Mouse (Mus musculus) ES-E14 (cell line): ENCODE measurements around the gene Figla. TPM values are rescaled to one million over a fixed set of nuclear protein-coding genes. Genes with fewer than 3 reads are reported as not detected.
"Not testable (repeated sequence)": the region's sequence is repeated elsewhere in the genome, so short reads cannot be mapped to it uniquely, and the experiment has no call there.

Experiments
- DNase-seq: peaks from one replicate; pipeline ENCODE4 v3.0.0-alpha.2; 2013; ENCODE audit warnings: low read depth, low spot score
- H3K27ac ChIP-seq: 2 replicates; pipeline ENCODE4 v1.5.1; 2012; ENCODE audit warnings: low read depth, mild to moderate bottlenecking, low read length, moderate library complexity, mixed read lengths; ENCODE audit not compliant: poor library complexity, insufficient read depth, severe bottlenecking
- H3K36me3 ChIP-seq: 2 replicates; pipeline ENCODE4 v1.6.1; 2012; ENCODE audit warnings: mild to moderate bottlenecking, low read length, moderate library complexity, mixed read lengths; ENCODE audit not compliant: control insufficient read depth, poor library complexity, insufficient read depth, severe bottlenecking
- H3K4me1 ChIP-seq, 2 experiments: fragments of 150-350 bp in 1 of 2; sonication (generic) in 1 of 2; 2 replicates each; pipeline ENCODE4 v1.6.1; 2012; ENCODE audit warnings: low read length in 2 of 2, mild to moderate bottlenecking in 1 of 2, mixed read lengths in 1 of 2; ENCODE audit not compliant: control insufficient read depth in 2 of 2, insufficient read depth in 2 of 2, poor library complexity in 1 of 2
- H3K4me3 ChIP-seq, 2 experiments: fragments of 150-350 bp in 1 of 2; sonication (generic) in 1 of 2; 2 replicates each; pipeline ENCODE4 v1.5.1; 2012; ENCODE audit warnings: low read length in 2 of 2, low read depth in 1 of 2, mild to moderate bottlenecking in 1 of 2, mixed read lengths in 1 of 2; ENCODE audit not compliant: insufficient read depth in 1 of 2, poor library complexity in 1 of 2, severe bottlenecking in 1 of 2
- H3K9ac ChIP-seq: 2 replicates; pipeline ENCODE4 v1.6.1; 2012; ENCODE audit warnings: low read depth, mild to moderate bottlenecking, low read length, mixed read lengths; ENCODE audit not compliant: poor library complexity, insufficient read depth, severe bottlenecking
- H3K9me3 ChIP-seq: fragments of 150-350 bp; sonication (generic); 2 replicates; pipeline ENCODE4 v1.6.1; 2012; ENCODE audit warnings: low read depth, mild to moderate bottlenecking, low read length; ENCODE audit not compliant: control insufficient read depth, insufficient read depth
- CHD2 ChIP-seq: IDR thresholded peaks from 2 replicates; pipeline ENCODE4 v1.6.1; 2014; ENCODE audit warnings: mild to moderate bottlenecking, low read depth, low read length, inconsistent platforms
- HCFC1 ChIP-seq: IDR thresholded peaks from 2 replicates; pipeline ENCODE4 v1.6.1; 2012; ENCODE audit warnings: low read length, inconsistent platforms, borderline replicate concordance; ENCODE audit not compliant: insufficient read depth
- MAFK ChIP-seq: IDR thresholded peaks from 2 replicates; pipeline ENCODE4 v1.6.1; 2014; ENCODE audit warnings: mild to moderate bottlenecking, low read depth, low read length, inconsistent platforms; ENCODE audit not compliant: insufficient read depth
- ZC3H11A ChIP-seq: IDR thresholded peaks from 2 replicates; pipeline ENCODE4 v1.6.1; 2012; ENCODE audit warnings: low read depth, mild to moderate bottlenecking, inconsistent platforms, low read length, borderline replicate concordance
- ZNF384 ChIP-seq: IDR thresholded peaks from 2 replicates; pipeline ENCODE4 v1.6.1; 2012; ENCODE audit warnings: low read depth, low read length, inconsistent platforms
- in situ Hi-C, 2 experiments: fragments of 600-800 bp; cut with MboI; formaldehyde crosslinking; loops; one replicate each; pipeline ENCODE4 v1.15.1; 2025; ENCODE audit warnings: low sequenced_read_pairs in 2 of 2, inconsistent platforms in 1 of 2; ENCODE audit not compliant: unreplicated experiment in 2 of 2
- total RNA-seq: library from RNA; depleted of rRNA; stranded (reverse); fragments of 300-350 nt; gene quantifications from 2 replicates; pipeline ENCODE4 v1.2.3, GENCODE M21; 2012

The Figla gene
- total RNA-seq, 1 experiment, result not detected

DNA sequence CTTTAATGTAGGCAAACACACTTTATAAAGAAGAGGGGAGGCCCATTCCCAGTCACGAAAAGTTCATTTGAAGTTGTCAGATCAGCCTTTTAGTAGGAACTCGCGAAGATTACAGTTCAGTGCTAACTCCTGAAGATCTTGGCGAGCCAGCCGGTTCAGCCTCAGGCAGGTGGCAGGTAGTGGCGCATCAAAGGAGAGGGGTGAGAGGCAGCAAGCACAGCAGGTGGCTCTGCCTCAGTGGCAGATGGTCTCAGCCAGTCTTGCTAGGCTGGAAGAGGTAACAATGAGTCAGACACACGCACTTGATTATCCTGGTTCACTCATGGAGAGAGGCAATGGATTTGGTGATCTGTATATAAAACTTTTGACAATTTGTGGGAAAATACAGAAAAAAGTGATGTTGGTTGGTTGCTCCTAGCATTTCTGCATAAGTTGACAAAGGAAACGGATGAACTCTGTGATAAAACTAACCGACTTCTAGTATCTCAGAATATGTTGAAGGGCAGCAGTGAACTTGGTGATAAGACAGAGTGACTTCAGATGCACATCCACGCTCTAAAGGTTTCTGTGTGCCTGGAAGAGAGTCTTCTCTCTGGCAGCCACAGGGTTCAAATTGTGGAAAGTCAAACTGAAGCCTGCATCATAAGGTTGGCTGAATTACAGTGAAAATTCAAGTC lies 40.9 kb upstream of the Figla start:
- no peak overlapping the region for H3K4me3 ChIP-seq
- TF ChIP-seq MAFK, result no peak
- TF ChIP-seq HCFC1, result no peak
- TF ChIP-seq CHD2, result no peak
- no peak for TF ChIP-seq ZC3H11A
- no peak for TF ChIP-seq ZNF384
- no peaks in the 10 kb centered on the region for H3K4me1 ChIP-seq
- H3K9ac ChIP-seq, result no peak overlapping the region
- no peaks in the 10 kb centered on the region for H3K36me3 ChIP-seq
- H3K27ac ChIP-seq, result no peak overlapping the region
- no peaks in the 10 kb centered on the region for H3K9me3 ChIP-seq
- no peak for DNase-seq
- in situ Hi-C loops, result no loop called here

DNA sequence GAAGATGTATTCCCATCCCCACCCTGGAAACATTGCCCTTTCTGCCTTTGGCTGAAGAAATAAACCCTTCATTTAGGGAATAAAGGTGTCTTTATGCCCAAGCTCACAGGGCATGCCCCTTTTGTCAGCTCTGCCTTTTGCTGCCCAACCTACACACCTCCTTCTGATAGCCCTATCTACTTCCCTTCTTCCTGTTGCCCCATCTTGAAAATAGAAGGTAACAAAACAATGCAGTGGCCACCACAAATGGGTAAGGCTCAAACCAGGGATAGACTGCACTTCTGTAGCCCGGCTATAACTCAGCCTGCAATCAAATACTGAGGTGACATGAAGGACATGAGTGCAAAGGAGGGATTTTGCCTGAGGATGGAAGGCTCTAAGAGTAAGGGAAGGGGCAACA lies 40.2 kb upstream of the Figla start:
- in situ Hi-C loops, result no loop called here
- TF ChIP-seq CHD2 (no peak), ZNF384 (no peak), HCFC1 (no peak), ZC3H11A (no peak), MAFK (no peak)

GRCm38 (mm10) chr6:85976242-85976641 lies 39.7 kb upstream of the Figla start:
- no peak for TF ChIP-seq ZC3H11A
- no peak for TF ChIP-seq ZNF384
- no peak for TF ChIP-seq HCFC1
- no peak for TF ChIP-seq MAFK
- TF ChIP-seq CHD2, result no peak
- Histone ChIP-seq H3K9me3 (no peaks in the 10 kb centered on the region), H3K36me3 (no peaks in the 10 kb centered on the region), H3K27ac (no peak overlapping the region), H3K4me1 (no peaks in the 10 kb centered on the region), H3K9ac (no peak overlapping the region), H3K4me3 (no peak overlapping the region)
- in situ Hi-C loops, result no loop called here
- DNase-seq, result no peak

More for the DNA sequence above, 40.2 kb upstream of the Figla start:
- Histone ChIP-seq H3K4me1 (no peaks in the 10 kb centered on the region), H3K36me3 (no peaks in the 10 kb centered on the region), H3K4me3 (no peak overlapping the region), H3K9me3 (no peaks in the 10 kb centered on the region), H3K27ac (no peak overlapping the region), H3K9ac (no peak overlapping the region)
- DNase-seq, result no peak

GRCm38 (mm10) chr6:85978736-85979135 lies 37.2 kb upstream of the Figla start:
- H3K9me3 ChIP-seq, in situ Hi-C loops, DNase-seq, H3K4me3 ChIP-seq, H3K4me1 ChIP-seq, H3K27ac ChIP-seq, H3K9ac ChIP-seq, H3K36me3 ChIP-seq: not testable (repeated sequence)

DNA sequence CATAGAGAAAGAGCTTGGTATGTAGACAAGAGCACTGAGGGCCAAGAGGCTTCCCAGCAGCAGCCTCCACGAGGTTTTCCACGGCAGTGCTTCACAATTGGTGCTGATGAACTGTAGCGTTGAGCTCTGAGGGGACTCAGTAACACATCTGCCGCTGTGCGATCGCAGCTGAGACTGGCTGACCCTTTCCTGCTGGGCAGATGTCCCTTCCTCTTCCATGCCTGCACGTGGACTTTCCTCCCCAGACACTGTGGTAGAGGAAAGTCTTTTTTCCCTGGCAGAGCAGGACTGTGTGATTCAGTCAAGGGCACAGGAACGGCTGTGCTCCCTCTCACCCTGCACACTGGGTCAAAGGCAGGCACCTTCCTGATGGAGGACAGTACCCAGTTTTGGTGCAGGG lies 31.6 kb upstream of the Figla start:
- in situ Hi-C loops, result no loop called here
- Histone ChIP-seq H3K4me3 (no peak overlapping the region), H3K36me3 (no peaks in the 10 kb centered on the region), H3K9ac (no peak overlapping the region), H3K27ac (no peak overlapping the region), H3K9me3 (no peaks in the 10 kb centered on the region), H3K4me1 (no peaks in the 10 kb centered on the region)
- no peak for TF ChIP-seq CHD2
- no peak for TF ChIP-seq ZNF384
- no peak for TF ChIP-seq ZC3H11A
- TF ChIP-seq HCFC1, result no peak
- TF ChIP-seq MAFK, result no peak
- DNase-seq, result no peak

- H3K4me1 ChIP-seq, DNase-seq, H3K36me3 ChIP-seq, H3K4me3 ChIP-seq, in situ Hi-C loops, H3K9ac ChIP-seq, H3K9me3 ChIP-seq, H3K27ac ChIP-seq: not testable (repeated sequence)
Measured at GRCm38 (mm10) chr6:85989570-85989969, 26.4 kb upstream of the Figla start.

DNA sequence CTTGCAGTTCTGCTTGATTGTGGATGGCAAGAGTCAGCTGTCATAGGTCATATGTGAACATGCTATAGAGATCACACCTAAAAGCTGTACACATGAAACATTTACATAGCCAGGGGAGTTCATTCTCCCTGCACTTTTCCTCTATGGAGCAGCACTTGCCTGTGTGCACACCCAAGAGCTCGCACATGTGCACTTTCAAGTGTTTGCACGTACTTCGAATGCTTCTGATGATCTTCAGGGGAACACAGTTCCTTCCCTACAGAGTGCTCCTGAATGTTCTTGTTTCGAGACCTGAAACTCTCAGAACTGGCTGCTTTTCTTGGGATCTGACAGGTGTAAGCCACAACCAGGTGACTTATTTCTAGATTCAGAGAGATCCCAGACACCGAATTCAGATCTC lies 25.2 kb upstream of the Figla start:
- in situ Hi-C loops, H3K27ac ChIP-seq, H3K4me3 ChIP-seq, H3K4me1 ChIP-seq, DNase-seq, H3K9me3 ChIP-seq, H3K9ac ChIP-seq, H3K36me3 ChIP-seq: not testable (repeated sequence)
